Mouse (Mus musculus) lung, postnatal 0 days (tissue): Measurements from ENCODE around the gene Olfr224. TPM values are rescaled to one million over a fixed set of nuclear protein-coding genes. Genes with fewer than 3 reads are reported as not detected.
"Not testable (repeated sequence)": the region's sequence is repeated elsewhere in the genome, so short reads cannot be mapped to it uniquely, and the experiment has no call there.

Experiments used
- ATAC-seq: fragments of 200-750 bp; cut with Nextera tagmentation; 2 replicates; pipeline ENCODE4 v1.8.0; 2017; ENCODE audit warnings: moderate library complexity
- DNase-seq: peaks from one replicate; pipeline ENCODE4 v3.0.0-alpha.2; 2016; ENCODE audit warnings: low spot score
- H3K27ac ChIP-seq: fragments of 300-500 bp; sonication (generic); 2 replicates; pipeline ENCODE4 v1.5.1; 2014; ENCODE audit warnings: antibody characterized with exemption, mild to moderate bottlenecking, low read length, mixed read lengths
- H3K27me3 ChIP-seq: fragments of 300-500 bp; sonication (generic); replicated peaks from 2 replicates; pipeline ENCODE4 v1.6.1; 2014; ENCODE audit warnings: low read length, mixed read lengths; ENCODE audit not compliant: insufficient read depth
- H3K36me3 ChIP-seq: fragments of 300-500 bp; sonication (generic); 2 replicates; pipeline ENCODE4 v1.6.1; 2014; ENCODE audit warnings: low read length, mixed read lengths; ENCODE audit not compliant: insufficient read depth
- H3K4me1 ChIP-seq: fragments of 300-500 bp; sonication (generic); 2 replicates; pipeline ENCODE4 v1.6.1; 2014; ENCODE audit warnings: antibody characterized with exemption, low read depth, low read length, mixed read lengths; ENCODE audit not compliant: insufficient read depth
- H3K4me2 ChIP-seq: fragments of 300-500 bp; sonication (generic); replicated peaks from 2 replicates; pipeline ENCODE4 v1.6.1; 2014; ENCODE audit warnings: low read depth, mild to moderate bottlenecking, low read length, moderate library complexity, mixed read lengths
- H3K4me3 ChIP-seq: fragments of 300-500 bp; sonication (generic); 2 replicates; pipeline ENCODE4 v1.5.1; 2014; ENCODE audit warnings: low read depth, low read length
- H3K9ac ChIP-seq: fragments of 300-500 bp; sonication (generic); replicated peaks from 2 replicates; pipeline ENCODE4 v1.6.1; 2014; ENCODE audit warnings: low read depth, mild to moderate bottlenecking
- H3K9me3 ChIP-seq: fragments of 300-500 bp; sonication (generic); 2 replicates; pipeline ENCODE4 v1.6.1; 2016; ENCODE audit warnings: low read length, mixed read lengths
- CTCF ChIP-seq: IDR thresholded peaks from 2 replicates; pipeline ENCODE4 v1.5.1; 2016; ENCODE audit warnings: antibody characterized with exemption, mild to moderate bottlenecking
- EP300 ChIP-seq: IDR thresholded peaks from 2 replicates; pipeline ENCODE4 v1.6.1; 2016; ENCODE audit warnings: antibody characterized with exemption, mild to moderate bottlenecking, control low read depth
- WGBS: fragments of 180-500 bp; shearing (Covaris S2); extraction: QIAGEN DNeasy Blood & Tissue Kit; methylation state at CpG from one replicate; pipeline ENCODE4 v1.1.7; 2014; 5-methylcytosine and 5-hydroxymethylcytosine counted together
- polyA plus RNA-seq: library from polyadenylated mRNA; unstranded; fragments of >200 nt; fragmentation: Nextera tagmentation; extraction: Ambion mirVana; gene quantifications from 2 replicates; pipeline ENCODE4 v1.2.1, GENCODE M21; 2015

The Olfr224 gene
- polyA plus RNA-seq, 1 experiment from 2014 or later = not detected

DNA sequence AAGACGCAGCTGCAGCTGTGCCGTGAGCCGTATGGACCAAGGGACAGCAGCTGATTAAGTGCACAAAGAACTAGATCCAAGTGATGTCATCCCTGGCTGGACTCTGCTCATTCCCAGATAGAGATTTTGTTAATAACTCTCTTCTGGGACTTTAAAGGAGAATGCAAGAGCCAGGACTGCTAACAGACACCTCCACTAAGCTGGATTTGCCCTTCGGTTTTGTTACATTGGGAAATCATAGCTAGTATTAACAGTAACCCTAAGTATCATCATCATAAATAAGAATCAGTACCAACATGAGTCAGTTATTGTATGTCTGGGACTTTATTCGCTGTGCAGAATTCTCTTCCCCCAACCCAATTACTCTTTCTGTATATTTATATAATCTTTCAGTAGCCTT, 24.0 kb downstream of the Olfr224 start, which contains the start of gene Olfr329-ps:
Gene Olfr329-ps (minus strand): TSS at position 101 of the 400 bp plus-strand sequence.
- no peak within 1 kb of the TSS for H3K27ac ChIP-seq
- 73% methylated on average over 5 of the region's 5 CpGs for WGBS
- no peak for DNase-seq
- no peak within 1 kb of the TSS for H3K9ac ChIP-seq
- no peaks in the 10 kb centered on the region for H3K27me3 ChIP-seq
- H3K4me2 ChIP-seq = no peak within 1 kb of the TSS
- no peaks in the 10 kb centered on the region for H3K36me3 ChIP-seq
- no peak within 1 kb of the TSS for H3K4me3 ChIP-seq
- no peaks in the 10 kb centered on the region for H3K4me1 ChIP-seq
- no peak for ATAC-seq
- TF ChIP-seq CTCF (no peak), EP300 (no peak)
- no peaks in the 10 kb centered on the region for H3K9me3 ChIP-seq

DNA sequence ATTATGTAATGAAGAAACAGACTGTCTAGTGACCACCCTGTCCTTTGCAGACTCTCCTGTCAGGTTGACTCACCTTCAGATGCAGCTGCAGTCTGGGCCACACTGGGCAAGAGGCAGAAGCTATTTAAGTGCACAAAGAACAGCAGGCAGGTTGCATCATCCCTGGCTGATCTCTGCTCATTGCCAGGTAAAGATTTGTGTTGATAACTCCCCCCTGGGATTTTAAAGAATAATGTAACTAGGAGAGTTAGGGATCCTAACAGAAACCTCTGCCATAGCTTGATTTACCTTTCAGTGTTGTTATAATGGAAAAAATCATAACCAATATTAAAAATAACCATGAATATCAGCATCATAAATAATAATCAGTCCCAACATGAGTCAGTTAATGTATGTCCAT, 35.6 kb downstream of the Olfr224 start, which contains the start of gene Olfr330:
Gene Olfr330 (minus strand): TSS at position 101 of the 400 bp plus-strand sequence.
- DNase-seq, H3K27ac ChIP-seq, ATAC-seq, H3K4me1 ChIP-seq, H3K27me3 ChIP-seq, H3K9me3 ChIP-seq, H3K4me2 ChIP-seq, H3K4me3 ChIP-seq, H3K9ac ChIP-seq, H3K36me3 ChIP-seq: not testable (repeated sequence)

DNA sequence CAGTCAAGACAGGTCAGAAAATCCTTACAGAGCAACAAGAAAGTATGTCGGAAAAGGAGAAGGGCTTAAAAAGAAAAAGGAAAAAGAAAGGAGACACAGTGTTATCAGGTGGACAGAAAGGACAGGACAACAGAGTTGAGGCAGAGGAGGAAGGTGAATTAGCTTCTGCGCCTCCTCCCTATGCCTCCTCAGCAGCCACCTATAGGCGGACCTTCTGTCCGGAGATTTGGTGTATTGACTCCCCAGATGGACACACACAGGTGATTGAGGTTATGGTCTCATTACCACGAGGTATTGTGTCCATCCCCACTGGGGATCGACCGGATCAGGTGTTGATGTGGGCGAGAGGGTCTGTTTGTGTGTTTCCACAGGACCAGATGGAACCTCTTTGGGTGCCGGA, 50.6 kb downstream of the Olfr224 start:
- not testable (repeated sequence) for H3K36me3 ChIP-seq, H3K9ac ChIP-seq, H3K4me1 ChIP-seq, H3K27me3 ChIP-seq, H3K4me3 ChIP-seq, H3K27ac ChIP-seq, ATAC-seq, H3K9me3 ChIP-seq, H3K4me2 ChIP-seq, DNase-seq
- WGBS = 86% methylated on average over 6 of the region's 9 CpGs

DNA sequence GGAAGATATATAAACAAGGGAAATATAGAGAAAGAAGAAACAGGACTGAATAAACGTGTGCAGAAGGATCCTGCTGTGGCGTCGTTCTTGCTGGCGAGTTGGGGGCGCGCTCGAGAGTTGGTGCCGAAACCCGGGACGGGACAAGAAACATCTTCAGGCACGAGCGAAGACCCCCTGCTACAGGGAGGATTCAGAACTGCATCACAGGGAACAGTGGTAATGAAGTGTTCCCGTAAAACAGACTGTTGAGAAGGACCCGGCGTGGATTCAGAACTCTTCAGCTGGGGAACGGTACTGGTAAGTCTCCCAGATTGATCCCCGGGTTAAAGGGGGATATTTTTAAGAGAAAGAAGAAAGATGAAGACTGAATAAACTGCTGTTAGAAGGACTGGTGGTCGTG, 51.4 kb downstream of the Olfr224 start:
- not testable (repeated sequence) for H3K27me3 ChIP-seq, H3K4me2 ChIP-seq, H3K9ac ChIP-seq, H3K36me3 ChIP-seq, H3K27ac ChIP-seq, DNase-seq, H3K9me3 ChIP-seq, H3K4me3 ChIP-seq, H3K4me1 ChIP-seq, ATAC-seq
- 92% methylated on average over 17 of the region's 18 CpGs for WGBS

Other genes with a start within 250 kb of the Olfr224 start
- gene Zfp672, start 240.2 kb downstream of the Olfr224 start, polyA plus RNA-seq = 32.0 and 34.7 TPM in 2 replicates
- 33.7 and 38.0 TPM in 2 replicates for gene Sh3bp5l, start 239.8 kb downstream of the Olfr224 start, polyA plus RNA-seq
- gene Lypd8, start 191.5 kb downstream of the Olfr224 start, polyA plus RNA-seq = not detected in 2 replicates
- gene 1810065E05Rik, start 149.4 kb downstream of the Olfr224 start, polyA plus RNA-seq = not detected in 2 replicates
- gene Gm12253, start 138.0 kb downstream of the Olfr224 start, polyA plus RNA-seq = not detected in 2 replicates
- not detected in 2 replicates for gene Lypd9, start 117.6 kb downstream of the Olfr224 start, polyA plus RNA-seq
- not detected in 2 replicates for gene Olfr30, start 108.3 kb downstream of the Olfr224 start, polyA plus RNA-seq
- gene Olfr332, start 78.0 kb downstream of the Olfr224 start, polyA plus RNA-seq = not detected in 2 replicates
- gene Olfr331, start 68.0 kb downstream of the Olfr224 start, polyA plus RNA-seq = not detected in 2 replicates
- gene Olfr330, start 35.7 kb downstream of the Olfr224 start, polyA plus RNA-seq = not detected in 2 replicates
- gene Olfr329-ps, start 24.1 kb downstream of the Olfr224 start, polyA plus RNA-seq = not detected in 2 replicates
- 0.07 TPM in 1 of 2 replicates, not detected in the other for gene Olfr328, start 14.9 kb downstream of the Olfr224 start, polyA plus RNA-seq
- gene Olfr325, start 7.2 kb upstream of the Olfr224 start, polyA plus RNA-seq = not detected in 2 replicates
- not detected in 2 replicates for gene Olfr324, start 24.6 kb upstream of the Olfr224 start, polyA plus RNA-seq
- not detected in 2 replicates for gene 2210407C18Rik, start 45.5 kb upstream of the Olfr224 start, polyA plus RNA-seq
- gene Olfr323, start 59.9 kb upstream of the Olfr224 start, polyA plus RNA-seq = not detected in 2 replicates
- 0.08 and 0.20 TPM in 2 replicates for gene Trim58, start 69.9 kb upstream of the Olfr224 start, polyA plus RNA-seq
- gene Olfr322, start 88.2 kb upstream of the Olfr224 start, polyA plus RNA-seq = not detected in 2 replicates
- gene Olfr320, start 110.5 kb upstream of the Olfr224 start, polyA plus RNA-seq = not detected in 2 replicates
- gene Olfr319, start 128.6 kb upstream of the Olfr224 start, polyA plus RNA-seq = not detected in 2 replicates
- not detected in 2 replicates for gene Olfr318, start 153.5 kb upstream of the Olfr224 start, polyA plus RNA-seq
- not detected in 2 replicates for gene Olfr317, start 168.7 kb upstream of the Olfr224 start, polyA plus RNA-seq
- not detected in 2 replicates for gene Olfr316, start 182.2 kb upstream of the Olfr224 start, polyA plus RNA-seq
- not detected in 2 replicates for gene Olfr315, start 202.6 kb upstream of the Olfr224 start, polyA plus RNA-seq
- gene Olfr314, start 212.4 kb upstream of the Olfr224 start, polyA plus RNA-seq = not detected in 2 replicates
- gene Fam183b, start 231.4 kb upstream of the Olfr224 start, polyA plus RNA-seq = 31.4 and 36.1 TPM in 2 replicates
- gene Olfr313, start 244.4 kb upstream of the Olfr224 start, polyA plus RNA-seq = not detected in 2 replicates